Mouse (Mus musculus) myocyte (in vitro differentiated cells): ENCODE results near the gene Pla2g4c. TPM values are rescaled to one million over a fixed set of nuclear protein-coding genes. Genes with fewer than 3 reads are reported as not detected.

Experiments
- H3K27me3 ChIP-seq: one replicate; pipeline ENCODE4 v1.6.1; 2011; ENCODE audit not compliant: control insufficient read depth, insufficient read depth, insufficient read length
- H3K36me3 ChIP-seq: one replicate; pipeline ENCODE4 v1.6.1; 2011; ENCODE audit not compliant: control insufficient read depth, insufficient read depth
- H3K4me2 ChIP-seq: one replicate; pipeline ENCODE4 v1.6.1; 2011; ENCODE audit warnings: low read depth, control low read depth
- H3K4me3 ChIP-seq: one replicate; pipeline ENCODE4 v1.5.1; 2011; ENCODE audit warnings: mild to moderate bottlenecking, control low read depth, moderate library complexity
- H3K79me2 ChIP-seq: one replicate; pipeline ENCODE4 v1.6.1; 2011; ENCODE audit not compliant: control insufficient read depth, insufficient read depth
- H3ac ChIP-seq: one replicate; pipeline ENCODE4 v1.6.1; 2011; ENCODE audit not compliant: control insufficient read depth, insufficient read length
- CEBPB ChIP-seq: IDR thresholded peaks from 2 replicates; pipeline ENCODE4 v1.6.1; 2011; ENCODE audit warnings: mild to moderate bottlenecking, moderate library complexity; ENCODE audit not compliant: poor library complexity, insufficient read depth, severe bottlenecking
- E2F4 ChIP-seq: IDR thresholded peaks from one replicate; pipeline ENCODE4 v1.6.1; 2011; ENCODE audit warnings: mild to moderate bottlenecking, control low read depth, moderate library complexity; ENCODE audit not compliant: insufficient read depth
- MAX ChIP-seq: IDR thresholded peaks from one replicate; pipeline ENCODE4 v1.6.1; 2011; ENCODE audit warnings: low read depth, mild to moderate bottlenecking, control low read depth
- MYOD1 ChIP-seq, 3 experiments: IDR thresholded peaks; one replicate each; pipeline ENCODE4 v1.6.1; 2011; ENCODE audit warnings: control low read depth in 2 of 3, low read depth in 2 of 3, mild to moderate bottlenecking in 2 of 3, moderate library complexity in 1 of 3; ENCODE audit not compliant: insufficient read length in 2 of 3, control insufficient read depth in 1 of 3
- MYOG ChIP-seq, 3 experiments: IDR thresholded peaks; one replicate each; pipeline ENCODE4 v1.6.1; 2011; ENCODE audit warnings: control low read depth in 2 of 3, low read depth in 2 of 3, mild to moderate bottlenecking in 2 of 3; ENCODE audit not compliant: insufficient read length in 2 of 3, control insufficient read depth in 1 of 3, insufficient read depth in 1 of 3
- POLR2A ChIP-seq: IDR thresholded peaks from one replicate; pipeline ENCODE4 v1.6.1; 2011; ENCODE audit warnings: low read depth, mild to moderate bottlenecking, control low read depth, moderate library complexity; ENCODE audit not compliant: insufficient read length
- POLR2AphosphoS2 ChIP-seq: IDR thresholded peaks from one replicate; pipeline ENCODE4 v1.6.1; 2011; ENCODE audit warnings: low read depth, control low read depth; ENCODE audit not compliant: insufficient read length
- REST ChIP-seq: IDR thresholded peaks from one replicate; pipeline ENCODE4 v1.6.1; 2011; ENCODE audit warnings: mild to moderate bottlenecking, control low read depth, moderate library complexity; ENCODE audit not compliant: insufficient read depth, insufficient read length
- SRF ChIP-seq: IDR thresholded peaks from one replicate; pipeline ENCODE4 v1.6.1; 2011; ENCODE audit warnings: low read depth; ENCODE audit not compliant: control insufficient read depth, insufficient read length
- TCF12 ChIP-seq: IDR thresholded peaks from one replicate; pipeline ENCODE4 v1.6.1; 2011; ENCODE audit warnings: mild to moderate bottlenecking, control low read depth; ENCODE audit not compliant: poor library complexity, insufficient read depth, severe bottlenecking
- TCF3 ChIP-seq: IDR thresholded peaks from one replicate; pipeline ENCODE4 v1.6.1; 2011; ENCODE audit warnings: low read depth, control low read depth; ENCODE audit not compliant: insufficient read length
- USF1 ChIP-seq: IDR thresholded peaks from one replicate; pipeline ENCODE4 v1.6.1; 2011; ENCODE audit warnings: low read depth, mild to moderate bottlenecking, control low read depth, moderate library complexity
- polyA plus RNA-seq: library from polyadenylated mRNA; unstranded; fragments of >200 nt; fragmentation: generic; extraction: Trizol; gene quantifications from one replicate; pipeline ENCODE4 v1.2.1, GENCODE M21; 2012; ENCODE audit warnings: missing spikeins

The Pla2g4c gene
- polyA plus RNA-seq, 1 experiment, result 0.01 TPM

DNA sequence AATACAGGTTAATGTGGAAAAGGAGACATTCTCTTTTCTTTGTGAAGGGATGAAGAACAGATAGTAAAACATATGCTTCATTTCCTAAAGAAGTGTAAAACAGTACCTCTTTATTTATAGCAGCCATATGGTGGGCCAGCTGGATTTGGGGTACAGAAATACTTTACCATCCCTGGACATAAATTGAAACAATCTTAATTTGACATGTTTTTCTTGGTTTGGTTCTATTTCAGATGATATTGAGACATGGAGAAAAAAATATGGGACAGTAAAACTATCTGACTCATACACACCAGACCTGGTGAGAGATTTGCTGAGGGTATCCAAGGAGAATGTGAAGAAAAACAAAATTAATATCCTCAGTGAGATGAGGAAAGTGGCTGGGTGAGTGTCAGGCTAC lies 31.5 kb downstream of the Pla2g4c start:
- no peaks in the 10 kb centered on the region for H3K27me3 ChIP-seq
- H3K36me3 ChIP-seq, result peaks cover 3% of the 10 kb centered on the region
- no peaks in the 10 kb centered on the region for H3K79me2 ChIP-seq

DNA sequence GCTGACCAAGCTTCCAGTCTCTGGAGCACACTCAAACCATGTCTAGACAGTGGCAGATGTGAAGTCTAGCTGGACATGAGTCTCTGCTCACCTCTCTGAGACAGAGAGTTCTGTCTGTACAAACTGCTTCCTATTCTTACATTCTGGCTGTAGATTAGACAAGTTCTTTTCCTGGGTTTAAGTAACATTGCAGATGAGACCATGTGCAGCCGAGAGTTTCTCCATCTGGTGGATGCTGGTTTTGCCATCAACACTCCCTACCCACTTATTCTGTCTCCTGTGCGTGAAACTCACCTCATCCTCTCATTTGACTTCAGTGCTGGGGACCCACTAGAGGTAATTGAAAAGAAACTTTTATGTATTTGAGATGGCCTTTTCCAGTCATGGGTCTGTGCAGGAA lies 56.1 kb downstream of the Pla2g4c start:
- Histone ChIP-seq H3ac (no peak overlapping the region), H3K27me3 (no peaks in the 10 kb centered on the region), H3K4me2 (no peak overlapping the region), H3K4me3 (no peak overlapping the region), H3K36me3 (no peaks in the 10 kb centered on the region), H3K79me2 (no peaks in the 10 kb centered on the region)
- no peak for TF ChIP-seq REST
- no peak for TF ChIP-seq MAX
- no peak for TF ChIP-seq POLR2AphosphoS2
- no peak for TF ChIP-seq USF1
- TF ChIP-seq MYOG (IDR thresholded peaks at IDR 0.05; ENCODE audit: control insufficient read depth in 1 of 3, insufficient read depth in 1 of 3, insufficient read length in 2 of 3, low read depth in 2 of 3), result no peak
- no peak for TF ChIP-seq TCF3
- TF ChIP-seq E2F4, result no peak
- no peak for TF ChIP-seq MYOD1 (IDR thresholded peaks at IDR 0.05; ENCODE audit: control insufficient read depth in 1 of 3, insufficient read length in 2 of 3, low read depth in 2 of 3)
- TF ChIP-seq CEBPB, result no peak
- no peak for TF ChIP-seq TCF12
- no peak for TF ChIP-seq POLR2A
- TF ChIP-seq SRF, result no peak

More for the DNA sequence above, 31.5 kb downstream of the Pla2g4c start:
- Histone ChIP-seq H3K4me2 (no peak overlapping the region), H3ac (no peak overlapping the region), H3K4me3 (no peak overlapping the region)
- TF ChIP-seq MYOG (IDR thresholded peaks at IDR 0.05; ENCODE audit: control insufficient read depth in 1 of 3, insufficient read depth in 1 of 3, insufficient read length in 2 of 3, low read depth in 2 of 3), result no peak
- no peak for TF ChIP-seq TCF12
- TF ChIP-seq MAX, result no peak
- no peak for TF ChIP-seq REST
- TF ChIP-seq SRF, result no peak
- no peak for TF ChIP-seq MYOD1 (IDR thresholded peaks at IDR 0.05; ENCODE audit: control insufficient read depth in 1 of 3, insufficient read length in 2 of 3, low read depth in 2 of 3)
- TF ChIP-seq POLR2AphosphoS2, result no peak
- TF ChIP-seq TCF3, result no peak
- TF ChIP-seq USF1, result no peak
- no peak for TF ChIP-seq CEBPB
- no peak for TF ChIP-seq E2F4
- no peak for TF ChIP-seq POLR2A

DNA sequence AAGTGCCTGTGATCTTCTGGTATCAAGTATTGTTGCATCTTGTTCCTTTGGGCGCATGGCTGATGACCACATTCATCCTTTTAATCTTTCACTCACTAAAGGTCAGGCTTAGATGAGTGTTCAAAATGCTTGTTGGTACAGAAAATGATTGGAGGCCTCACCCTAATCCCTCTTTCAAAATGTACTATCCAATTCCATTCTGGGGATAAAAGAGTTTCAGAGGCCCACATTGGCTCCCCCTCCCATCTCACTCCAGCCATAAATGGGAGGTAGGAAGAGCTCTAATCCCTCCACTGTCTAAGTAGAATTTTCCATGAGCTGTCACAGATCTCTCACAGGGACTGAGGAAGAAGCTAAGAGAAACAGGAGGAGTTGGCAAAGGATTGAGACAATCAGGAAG lies 73.4 kb downstream of the Pla2g4c start, which contains the start of gene Cabp5:
Cabp5 (plus strand) TSS at position 301 of the 400 bp plus-strand sequence.
- Histone ChIP-seq H3K4me3 (no peak within 1 kb of the TSS), H3K36me3 (no peaks in the 10 kb centered on the region)
- no peak for TF ChIP-seq MYOG (IDR thresholded peaks at IDR 0.05; ENCODE audit: control insufficient read depth in 1 of 3, insufficient read depth in 1 of 3, insufficient read length in 2 of 3, low read depth in 2 of 3)
- no peak for TF ChIP-seq MYOD1 (IDR thresholded peaks at IDR 0.05; ENCODE audit: control insufficient read depth in 1 of 3, insufficient read length in 2 of 3, low read depth in 2 of 3)
- no peak for TF ChIP-seq CEBPB
- TF ChIP-seq USF1, result no peak
- TF ChIP-seq POLR2AphosphoS2, result no peak
- no peak for TF ChIP-seq POLR2A
- TF ChIP-seq TCF3, result no peak

More for the DNA sequence above, 73.4 kb downstream of the Pla2g4c start, which contains the start of gene Cabp5:
- Histone ChIP-seq H3K27me3 (no peaks in the 10 kb centered on the region), H3K4me2 (no peak within 1 kb of the TSS), H3K79me2 (no peaks in the 10 kb centered on the region), H3ac (no peak within 1 kb of the TSS)

Other genes starting within 250 kb of the Pla2g4c start
- not detected for gene Vmn1r85, start 229.5 kb upstream of the Pla2g4c start, polyA plus RNA-seq
- gene Vmn1r86, start 204.7 kb upstream of the Pla2g4c start, polyA plus RNA-seq, result not detected
- gene Vmn1r87, start 184.5 kb upstream of the Pla2g4c start, polyA plus RNA-seq, result not detected
- gene Vmn1r88, start 165.1 kb upstream of the Pla2g4c start, polyA plus RNA-seq, result not detected
- not detected for gene Vmn1r89, start 111.6 kb upstream of the Pla2g4c start, polyA plus RNA-seq
- 17.5 TPM for gene Lig1, start 47.4 kb upstream of the Pla2g4c start, polyA plus RNA-seq
- 3.2 TPM for gene Zswim9, start 45.9 kb upstream of the Pla2g4c start, polyA plus RNA-seq
- gene Cabp5, start 73.5 kb downstream of the Pla2g4c start, polyA plus RNA-seq, result not detected
- gene Bsph1, start 126.2 kb downstream of the Pla2g4c start, polyA plus RNA-seq, result not detected
- gene Bsph2, start 246.4 kb downstream of the Pla2g4c start, polyA plus RNA-seq, result not detected